Mouse (Mus musculus) C2C12 (cell line): ENCODE data around the gene Hoxa4.

Experiments
- CEBPB ChIP-seq: IDR thresholded peaks from one replicate; pipeline ENCODE4 v1.6.1; 2011; ENCODE audit warnings: low read depth, mild to moderate bottlenecking, control low read depth, moderate library complexity
- CTCF ChIP-seq: IDR thresholded peaks from one replicate; pipeline ENCODE4 v1.5.1; 2011; ENCODE audit not compliant: control insufficient read depth, insufficient read depth, insufficient read length
- FOSL1 ChIP-seq: IDR thresholded peaks from one replicate; pipeline ENCODE4 v1.8.0; 2011; ENCODE audit warnings: mild to moderate bottlenecking, low read length; ENCODE audit not compliant: poor library complexity, insufficient read depth, severe bottlenecking
- MAX ChIP-seq: IDR thresholded peaks from one replicate; pipeline ENCODE4 v1.6.1; 2011; ENCODE audit warnings: mild to moderate bottlenecking, control low read depth
- MYOD1 ChIP-seq: IDR thresholded peaks from one replicate; pipeline ENCODE4 v1.6.1; 2011; ENCODE audit warnings: low read depth; ENCODE audit not compliant: control insufficient read depth, insufficient read length
- MYOG ChIP-seq: IDR thresholded peaks from one replicate; pipeline ENCODE4 v1.6.1; 2011; ENCODE audit not compliant: control insufficient read depth, insufficient read length; ENCODE audit errors: extremely low read depth
- USF1 ChIP-seq: IDR thresholded peaks from one replicate; pipeline ENCODE4 v1.6.1; 2011; ENCODE audit warnings: low read depth, mild to moderate bottlenecking, control low read depth, moderate library complexity

DNA sequence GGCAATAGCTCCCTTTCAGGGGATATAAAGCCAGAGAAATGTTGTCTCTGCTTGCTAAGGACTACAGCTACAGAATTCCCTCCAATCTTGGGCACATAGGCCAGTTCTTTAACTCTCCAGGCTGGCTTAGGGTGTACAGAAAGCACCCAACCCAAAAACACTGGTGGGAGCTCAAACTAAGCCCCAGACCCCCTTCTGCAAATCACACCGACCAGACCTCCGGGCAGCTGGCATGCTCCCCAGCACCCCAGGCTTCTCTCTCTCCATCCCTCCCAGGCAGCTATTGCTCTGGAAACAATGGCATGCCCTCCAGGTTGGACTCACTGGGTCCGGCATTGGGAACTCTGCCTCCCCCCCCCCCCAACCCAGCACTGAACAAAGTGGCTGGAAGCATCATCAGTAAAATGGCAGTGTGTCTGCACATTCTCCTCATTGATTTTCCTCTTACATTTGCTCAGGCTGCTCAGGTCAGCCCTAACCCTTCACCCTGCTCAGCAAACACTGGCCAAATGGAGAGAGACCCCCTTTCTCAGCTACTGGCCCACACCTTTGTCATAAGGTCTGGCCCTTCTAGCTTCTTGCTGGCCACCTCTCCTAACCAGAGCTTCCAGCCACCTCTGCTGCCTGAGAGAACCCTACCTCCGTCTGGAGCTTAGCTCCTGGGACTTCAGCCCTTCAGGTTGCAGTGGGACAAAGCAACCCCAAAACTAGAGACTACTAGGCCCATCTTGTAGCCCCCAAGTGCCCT lies 12.5 kb downstream of the Hoxa4 start:
- TF ChIP-seq CTCF: no peak
- no peak for TF ChIP-seq MYOD1
- TF ChIP-seq MYOG: no peak
- TF ChIP-seq CEBPB: no peak
- no peak for TF ChIP-seq MAX
- TF ChIP-seq USF1: no peak
- no peak for TF ChIP-seq FOSL1
